Mouse (Mus musculus) heart, embryonic 14.5 days (tissue): ENCODE measurements around the gene Pi16. TPM values are rescaled to one million over a fixed set of nuclear protein-coding genes. Genes with fewer than 3 reads are reported as not detected.

Experiments
- ATAC-seq: fragments of 200-750 bp; cut with Nextera tagmentation; 2 replicates; pipeline ENCODE4 v1.8.0; 2017; ENCODE audit warnings: low read depth, moderate TSS enrichment; ENCODE audit not compliant: insufficient number of reproducible peaks, insufficient read depth, low FRiP score
- H3K27ac ChIP-seq, 2 experiments: fragments of 200-500 bp in 1 of 2; fragments of 300-500 bp in 1 of 2; sonication (generic) in 1 of 2; replicated peaks in 1 of 2; 2 replicates each; pipeline ENCODE4 v1.5.1; 2012 to 2014; ENCODE audit warnings: low read depth in 2 of 2, low read length in 2 of 2, control low read depth in 1 of 2, mild to moderate bottlenecking in 1 of 2, mixed read lengths in 1 of 2; ENCODE audit not compliant: control insufficient read depth in 1 of 2, insufficient read depth in 1 of 2
- H3K27me3 ChIP-seq: fragments of 300-500 bp; sonication (generic); 2 replicates; pipeline ENCODE4 v1.6.1; 2014; ENCODE audit warnings: mild to moderate bottlenecking, low read length, control low read depth; ENCODE audit not compliant: control insufficient read depth, insufficient read depth
- H3K36me3 ChIP-seq: fragments of 300-500 bp; sonication (generic); 2 replicates; pipeline ENCODE4 v1.6.1; 2014; ENCODE audit warnings: mild to moderate bottlenecking, control low read depth, low read length, mixed read lengths; ENCODE audit not compliant: control insufficient read depth, insufficient read depth
- H3K4me1 ChIP-seq, 2 experiments: fragments of 200-500 bp in 1 of 2; fragments of 300-500 bp in 1 of 2; sonication (generic) in 1 of 2; 2 replicates each; pipeline ENCODE4 v1.6.1; 2012 to 2014; ENCODE audit warnings: low read length in 2 of 2, control low read depth in 1 of 2, mixed read lengths in 1 of 2; ENCODE audit not compliant: control insufficient read depth in 2 of 2, insufficient read depth in 2 of 2
- H3K4me2 ChIP-seq: fragments of 300-500 bp; sonication (generic); 2 replicates; pipeline ENCODE4 v1.6.1; 2014; ENCODE audit warnings: mild to moderate bottlenecking, low read length
- H3K4me3 ChIP-seq, 2 experiments: fragments of 200-500 bp in 1 of 2; fragments of 300-500 bp in 1 of 2; sonication (generic) in 1 of 2; 2 replicates each; pipeline ENCODE4 v1.5.1; 2012 to 2014; ENCODE audit warnings: low read length in 2 of 2, mild to moderate bottlenecking in 2 of 2, control low read depth in 1 of 2, low read depth in 1 of 2, moderate library complexity in 1 of 2; ENCODE audit not compliant: control insufficient read depth in 1 of 2, insufficient read depth in 1 of 2
- H3K9ac ChIP-seq: fragments of 300-500 bp; sonication (generic); 2 replicates; pipeline ENCODE4 v1.6.1; 2014; ENCODE audit warnings: mild to moderate bottlenecking, low read length
- H3K9me3 ChIP-seq: fragments of 300-500 bp; sonication (generic); 2 replicates; pipeline ENCODE4 v1.6.1; 2016; ENCODE audit warnings: low read length, control low read depth; ENCODE audit not compliant: control insufficient read depth
- WGBS: fragments of 180-500 bp; shearing (Covaris S2); extraction: QIAGEN DNeasy Blood & Tissue Kit; methylation state at CpG from one replicate; pipeline ENCODE4 v1.1.7; 2014; 5-methylcytosine and 5-hydroxymethylcytosine counted together
- polyA plus RNA-seq: library from polyadenylated mRNA; unstranded; fragments of >200 nt; fragmentation: Nextera tagmentation; extraction: Ambion mirVana; gene quantifications from 2 replicates; pipeline ENCODE4 v1.2.1, GENCODE M21; 2014

The Pi16 gene
- polyA plus RNA-seq, 1 experiment from 2014 or later, result 1.1 TPM

DNA sequence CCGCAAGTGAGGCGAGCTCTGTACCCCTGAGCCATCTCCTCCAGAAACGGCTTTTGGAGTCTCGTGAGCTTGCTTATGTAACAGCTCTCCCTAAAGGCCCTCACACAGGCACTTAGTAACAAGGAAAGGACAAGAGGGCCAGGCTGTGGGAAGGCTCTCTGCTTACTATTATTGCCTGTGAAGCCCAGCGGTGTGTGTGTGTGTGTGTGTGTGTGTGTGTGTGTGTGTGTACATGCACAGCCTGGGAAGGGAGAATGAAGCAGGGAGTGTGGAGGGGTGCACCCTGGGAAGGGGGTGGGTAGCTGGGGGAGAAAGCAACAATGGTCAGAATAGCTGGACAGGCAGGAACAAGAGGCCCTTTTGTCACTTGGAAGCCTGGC, 38.0 kb downstream of the Pi16 start:
- Histone ChIP-seq H3K4me2 (peak overlapping the region; percentile 72), H3K9ac (peak overlapping the region; percentile 67)
- 29% methylated on average over 5 of the region's 5 CpGs for WGBS

DNA sequence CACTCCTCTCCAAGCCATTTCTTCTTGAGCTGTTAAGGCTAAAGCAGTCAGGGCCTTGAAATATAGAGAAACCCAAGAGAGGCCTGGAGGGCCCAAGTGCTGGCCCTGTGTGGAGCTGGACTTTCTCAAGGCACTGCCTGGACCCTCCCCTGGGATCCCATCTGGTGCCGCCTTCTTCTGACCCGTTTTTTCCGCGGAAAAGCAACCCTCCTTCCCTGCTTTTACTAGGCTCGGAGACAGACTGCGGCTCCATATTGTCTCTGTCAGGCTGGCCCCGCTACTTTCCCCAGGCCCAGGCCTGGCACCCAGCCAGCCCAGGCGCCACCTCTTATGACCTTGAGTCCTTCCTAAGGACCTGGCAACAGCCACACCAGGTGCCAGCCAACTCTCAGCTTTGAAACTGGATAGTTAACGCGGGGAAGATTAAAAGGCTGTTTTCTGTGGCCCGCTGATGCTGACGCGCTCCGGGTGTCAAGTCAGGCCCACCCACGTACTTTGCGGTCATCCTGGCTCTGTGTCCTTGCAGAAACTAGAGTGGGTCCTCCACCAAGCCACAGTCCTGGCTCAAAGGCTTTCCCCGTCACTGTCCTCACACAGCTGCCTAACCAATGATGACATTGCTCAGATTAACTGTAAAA, 38.5 kb downstream of the Pi16 start:
- Histone ChIP-seq H3K27ac (peak overlapping the region; percentile 97 to 99), H3K9me3 (no peaks in the 10 kb centered on the region), H3K4me3 (peak overlapping the region in 1 of 2 experiments; percentile 35; a peak in 2 of 4 replicates), H3K4me2 (peak overlapping the region; percentile 72), H3K4me1 (peaks cover 20 to 24% of the 10 kb centered on the region in 2 experiments), H3K36me3 (no peaks in the 10 kb centered on the region), H3K27me3 (no peaks in the 10 kb centered on the region), H3K9ac (peak overlapping the region; percentile 67)
- peak; percentile 76 for ATAC-seq
- WGBS, result 2% methylated on average over 17 of the region's 17 CpGs

More for the DNA sequence above, 38.0 kb downstream of the Pi16 start:
- Histone ChIP-seq H3K9me3 (no peaks in the 10 kb centered on the region), H3K4me1 (peaks cover 20 to 24% of the 10 kb centered on the region in 2 experiments), H3K27me3 (no peaks in the 10 kb centered on the region), H3K4me3 (no peak overlapping the region), H3K36me3 (no peaks in the 10 kb centered on the region), H3K27ac (peak overlapping the region; percentile 97 to 99)
- no peak for ATAC-seq

DNA sequence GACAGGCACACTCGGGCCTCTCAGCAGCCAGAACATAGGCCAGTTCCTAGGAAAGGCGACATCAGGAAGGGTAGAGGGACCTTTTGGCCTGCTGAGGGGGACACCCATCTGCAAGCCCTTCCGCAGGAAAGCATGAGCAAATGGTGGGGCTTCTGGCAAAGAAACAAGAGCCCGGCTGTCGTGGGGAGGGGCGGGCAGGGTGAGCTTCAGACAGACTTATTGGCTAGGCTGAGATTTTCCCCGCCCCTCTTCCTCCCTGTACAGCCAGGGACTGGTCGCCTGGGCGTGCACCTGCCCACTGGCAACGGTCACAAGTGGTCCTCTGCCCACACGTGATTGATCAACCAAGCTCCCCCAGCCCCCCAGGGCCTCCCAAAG, 39.0 kb downstream of the Pi16 start:
- Histone ChIP-seq H3K4me1 (peaks cover 20 to 24% of the 10 kb centered on the region in 2 experiments), H3K4me2 (peak overlapping the region; percentile 72), H3K27ac (peak overlapping the region; percentile 97 to 99), H3K27me3 (no peaks in the 10 kb centered on the region), H3K36me3 (no peaks in the 10 kb centered on the region), H3K9ac (peak overlapping the region; percentile 67), H3K4me3 (peak overlapping the region; percentile 35), H3K9me3 (no peaks in the 10 kb centered on the region)
- ATAC-seq, result peak; percentile 88
- WGBS, result 1% methylated on average over 11 of the region's 11 CpGs

DNA sequence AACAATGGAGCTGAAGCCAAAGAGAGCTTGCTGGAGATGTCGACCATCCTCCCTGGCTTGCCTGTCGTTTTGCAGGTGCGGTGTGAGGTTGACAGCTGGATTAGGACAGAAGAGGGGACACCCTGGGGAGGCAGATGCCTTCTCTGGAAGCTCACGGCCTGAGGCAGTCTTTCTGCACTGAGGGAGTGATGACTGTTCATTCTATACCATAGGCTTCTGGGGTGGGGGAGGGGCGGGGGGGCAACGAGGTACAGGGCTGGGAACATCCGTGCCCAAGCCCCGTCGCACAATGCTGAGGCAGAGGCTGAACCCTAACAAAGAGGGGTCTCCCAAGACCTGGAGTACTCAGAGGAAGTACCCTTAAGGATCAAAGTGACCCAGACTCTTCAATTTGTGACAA, 39.4 kb downstream of the Pi16 start:
- peak; percentile 4; the same call in 1 of the 2 replicates for ATAC-seq
- peak overlapping the region; percentile 72 for H3K4me2 ChIP-seq
- WGBS, result 14% methylated on average over 9 of the region's 9 CpGs
- H3K36me3 ChIP-seq, result no peaks in the 10 kb centered on the region
- no peaks in the 10 kb centered on the region for H3K9me3 ChIP-seq
- H3K4me1 ChIP-seq, result peaks cover 20 to 24% of the 10 kb centered on the region in 2 experiments
- H3K9ac ChIP-seq, result peak overlapping the region; percentile 67
- H3K27me3 ChIP-seq, result no peaks in the 10 kb centered on the region
- H3K4me3 ChIP-seq, result peak overlapping the region; percentile 35
- H3K27ac ChIP-seq, result peak overlapping the region; percentile 97 to 99

DNA sequence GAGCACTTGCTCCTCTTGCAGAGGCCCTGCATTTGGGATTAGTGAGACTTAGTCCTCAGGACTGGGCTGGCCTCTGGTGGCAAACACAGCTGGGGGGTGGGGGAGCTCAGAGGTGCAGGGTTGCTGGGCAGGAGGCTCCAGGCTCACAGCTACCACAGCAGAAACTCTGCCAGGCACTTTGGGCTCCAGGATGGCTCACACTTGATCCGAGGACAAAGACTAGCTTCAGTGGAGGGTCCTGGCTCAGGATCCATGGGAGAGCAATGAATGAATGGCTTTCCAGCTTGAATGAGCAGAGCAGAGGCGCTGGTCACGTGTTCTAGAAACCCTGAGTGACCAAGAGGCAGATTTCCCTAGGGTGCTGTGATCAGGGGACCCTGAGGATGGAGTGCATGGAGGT, 41.4 kb downstream of the Pi16 start:
- H3K36me3 ChIP-seq, result no peaks in the 10 kb centered on the region
- H3K4me3 ChIP-seq, result no peak overlapping the region
- H3K27ac ChIP-seq, result no peak overlapping the region
- peaks cover 20 to 24% of the 10 kb centered on the region in 2 experiments for H3K4me1 ChIP-seq
- no peak overlapping the region for H3K4me2 ChIP-seq
- no peaks in the 10 kb centered on the region for H3K27me3 ChIP-seq
- H3K9me3 ChIP-seq, result no peaks in the 10 kb centered on the region
- H3K9ac ChIP-seq, result no peak overlapping the region
- ATAC-seq, result no peak
- 66% methylated on average over 3 of the region's 3 CpGs for WGBS

DNA sequence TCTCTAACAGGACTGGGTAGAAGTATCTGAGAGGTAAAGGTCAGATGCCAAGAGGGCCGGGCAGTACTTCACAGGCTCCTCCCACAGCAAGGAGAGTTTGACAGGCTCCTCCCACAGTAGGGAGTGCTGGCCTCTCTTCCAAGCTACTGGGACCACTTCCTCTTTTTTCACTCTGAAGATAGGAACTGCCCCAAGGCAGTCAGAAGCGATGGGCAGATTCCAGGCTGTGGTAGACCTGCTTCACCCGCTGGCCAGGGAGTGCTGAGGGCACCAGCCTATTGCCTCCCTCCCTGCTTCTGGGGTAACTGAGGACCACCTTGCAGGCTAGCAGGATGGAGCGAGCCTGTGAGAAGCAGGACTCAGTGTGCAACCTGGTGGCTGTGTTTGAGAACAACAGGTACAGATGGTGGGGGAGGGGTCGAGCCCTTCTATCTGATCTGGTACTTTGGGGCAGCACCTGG, 43.3 kb downstream of the Pi16 start, which contains the start of gene Fgd2:
Gene Fgd2 (plus strand): TSS at position 154 of the 461 bp plus-strand sequence.
- Histone ChIP-seq H3K27ac (no peak within 1 kb of the TSS), H3K9ac (no peak within 1 kb of the TSS), H3K36me3 (no peaks in the 10 kb centered on the region), H3K9me3 (no peaks in the 10 kb centered on the region), H3K4me1 (peaks cover 11 to 15% of the 10 kb centered on the region in 2 experiments), H3K4me2 (no peak within 1 kb of the TSS), H3K4me3 (no peak within 1 kb of the TSS), H3K27me3 (no peaks in the 10 kb centered on the region)
- WGBS, result 19% methylated on average over 5 of the region's 5 CpGs
- no peak for ATAC-seq

DNA sequence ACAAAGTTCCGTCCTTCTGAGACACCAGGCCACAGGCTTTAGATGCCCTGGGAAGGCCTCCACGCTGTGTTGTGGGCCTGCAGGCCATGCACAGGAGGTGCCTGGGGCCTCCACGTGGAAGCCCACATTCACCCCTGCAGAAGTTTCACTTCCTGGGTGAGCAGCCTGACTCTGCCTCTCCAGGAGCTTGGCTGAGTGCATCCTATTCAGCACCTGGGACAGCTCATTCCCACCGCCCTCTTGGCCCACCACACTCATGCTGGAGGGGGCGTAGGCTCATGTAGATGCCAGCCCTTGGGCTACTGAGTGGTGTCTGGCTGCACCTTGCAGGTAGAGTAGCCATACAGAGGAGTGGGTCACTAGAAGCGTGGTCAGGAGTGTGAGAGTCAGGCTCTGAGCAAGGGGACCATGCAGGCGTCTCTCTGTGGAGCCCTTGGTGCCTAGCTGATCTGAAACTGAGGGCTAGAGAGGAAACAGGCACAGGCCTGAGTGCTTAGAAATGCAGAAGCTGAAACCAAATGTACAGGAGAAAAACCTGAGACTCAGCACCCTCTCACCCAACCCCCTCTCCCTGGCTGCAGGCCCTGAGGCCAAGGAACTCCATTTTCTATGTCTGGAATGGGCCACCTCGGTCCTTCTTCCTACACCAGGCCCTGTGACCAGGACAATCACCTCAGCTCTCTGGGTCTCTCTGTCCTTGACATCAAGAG, 44.7 kb downstream of the Pi16 start:
- no peaks in the 10 kb centered on the region for H3K36me3 ChIP-seq
- peaks cover 1 to 2% of the 10 kb centered on the region in 2 experiments; a peak in 2 of 4 replicates for H3K4me1 ChIP-seq
- H3K4me3 ChIP-seq, result no peak overlapping the region
- WGBS, result 47% methylated on average over 8 of the region's 8 CpGs
- H3K4me2 ChIP-seq, result no peak overlapping the region
- H3K9ac ChIP-seq, result no peak overlapping the region
- no peak for ATAC-seq
- no peaks in the 10 kb centered on the region for H3K9me3 ChIP-seq
- H3K27me3 ChIP-seq, result no peaks in the 10 kb centered on the region
- H3K27ac ChIP-seq, result no peak overlapping the region
